In genomic region chr11:22225619-22226018, GRCm38 (mm10) we compare ENCODE assay signal across 9 mouse cellular contexts.
DNase-seq lines count a peak whose midpoint lies in the region; ATAC-seq and TF ChIP-seq lines count a peak whose summit lies in the region.
"Had no signal": no experiment of that assay in that cellular context is flagged by ENCODE, and none has a peak within 500 bp of the region (broad histone marks: within the 10 kb centered on the region; RNA-seq: fewer than 3 reads in every experiment).

No protein-coding gene starts in this region.

- DNase-seq in embryonic facial prominence, embryonic 11.5 days (ENCODE audit: low spot score) = peak; percentile 75
- no peak for DNase-seq in embryonic facial prominence, embryonic 10.5 days (ENCODE audit: low spot score)
- peak; percentile 63 for DNase-seq in limb, embryonic 14.5 days (ENCODE audit: low spot score)
- DNase-seq in limb, embryonic 10.5 days (ENCODE audit: low spot score) = no peak
- DNase-seq in Patski (ENCODE audit: low read depth, low spot score) = no peak
- DNase-seq in urinary bladder, postnatal 4 days (ENCODE audit: low spot score in 2 of 2) = no peak
- DNase-seq in spleen, postnatal 4 days (ENCODE audit: low spot score in 2 of 2) = no peak

- no peaks in the 10 kb centered on the region for H3K27me3 ChIP-seq in embryonic facial prominence, embryonic 11.5 days (ENCODE audit: control insufficient read depth, insufficient read depth, low read length)
- H3K27me3 ChIP-seq in embryonic facial prominence, embryonic 10.5 days (replicated peaks; ENCODE audit: low read depth, poor library complexity, severe bottlenecking) = no peaks in the 10 kb centered on the region
- no peaks in the 10 kb centered on the region for H3K27me3 ChIP-seq in limb, embryonic 14.5 days (ENCODE audit: control insufficient read depth, insufficient read depth, low read length)
- H3K27me3 ChIP-seq in limb, embryonic 10.5 days (ENCODE audit: low read depth, poor library complexity, severe bottlenecking) = no peaks in the 10 kb centered on the region
- H3K27me3 ChIP-seq in Patski = no peaks in the 10 kb centered on the region
- H3K27me3 ChIP-seq: limb, embryonic 13.5 days had no signal

- POLR2A ChIA-PET in Patski (lab: Charles Lee) = interaction anchor here (1.2 kb wide), 1 partner anchor 8 kb away, joined by 3 read pairs; no protein-coding TSS in a partner anchor

- no peak overlapping the region for H3K4me2 ChIP-seq in embryonic facial prominence, embryonic 11.5 days (ENCODE audit: low read depth, low read length)
- H3K4me2 ChIP-seq in limb, embryonic 14.5 days (replicated peaks; ENCODE audit: low read depth, low read length, severe bottlenecking) = no peak overlapping the region
- H3K4me2 ChIP-seq: limb, embryonic 13.5 days had no signal

- no peak overlapping the region for H3K9ac ChIP-seq in embryonic facial prominence, embryonic 11.5 days (replicated peaks; ENCODE audit: low read length)
- H3K9ac ChIP-seq in limb, embryonic 14.5 days (ENCODE audit: low read depth, low read length, severe bottlenecking) = no peak overlapping the region
- H3K9ac ChIP-seq: limb, embryonic 13.5 days had no signal

- H3K27ac ChIP-seq in embryonic facial prominence, embryonic 11.5 days (replicated peaks; ENCODE audit: low read depth, low read length) = no peak overlapping the region
- no peak overlapping the region for H3K27ac ChIP-seq in embryonic facial prominence, embryonic 10.5 days (replicated peaks)
- H3K27ac ChIP-seq in limb, embryonic 14.5 days (replicated peaks; ENCODE audit: low read depth, low read length) = no peak overlapping the region
- H3K27ac ChIP-seq in limb, embryonic 10.5 days = no peak overlapping the region
- H3K27ac ChIP-seq: limb, embryonic 13.5 days had no signal

- no peak for ATAC-seq in embryonic facial prominence, embryonic 11.5 days (replicated peaks; ENCODE audit: insufficient number of reproducible peaks, low FRiP score, low TSS enrichment, low read depth)
- ATAC-seq in limb, embryonic 14.5 days (ENCODE audit: low FRiP score, low read depth) = no peak
- ATAC-seq in Patski = no peak
- peak; percentile 76 for ATAC-seq in megakaryocyte progenitor cell, adult 5-6 weeks (replicated peaks; ENCODE audit: poor library complexity)

- TF ChIP-seq CTCF in Patski (IDR thresholded peaks at IDR 0.05) = peak; percentile 52

- CTCF ChIA-PET in Patski (lab: Charles Lee) = interaction anchor here (0.8 to 2.3 kb wide), 15 partner anchors 10 to 400 kb away, joined by 3 to 14 read pairs (median 3); no protein-coding TSS in a partner anchor

- no peaks in the 10 kb centered on the region for H3K36me3 ChIP-seq in embryonic facial prominence, embryonic 11.5 days (replicated peaks; ENCODE audit: control insufficient read depth, insufficient read depth, low read depth, low read length)
- H3K36me3 ChIP-seq in embryonic facial prominence, embryonic 10.5 days (replicated peaks) = no peaks in the 10 kb centered on the region
- 0 out of 2 replicates have a peak, but pooled peaks cover 8% of the 10 kb centered on the region for H3K36me3 ChIP-seq in limb, embryonic 14.5 days (ENCODE audit: control insufficient read depth, insufficient read depth, low read length)
- H3K36me3 ChIP-seq in limb, embryonic 10.5 days = no peaks in the 10 kb centered on the region

- TF ChIP-seq POLR2A in limb, embryonic 14.5 days (IDR thresholded peaks at IDR 0.05; ENCODE audit: borderline replicate concordance, extremely low read depth, insufficient read depth, insufficient read length) = no peak

- in situ Hi-C loops in Patski (cut with MboI; ENCODE audit: low pct_unique_long_range_greater_than_20kb) = loop anchor here (5.0 to 10.0 kb wide), 4 partner anchors 212 to 739 kb away; partner anchors contain the start of gene Tmem17

- WGBS in embryonic facial prominence, embryonic 11.5 days = 56% methylated on average over 2 of the region's 2 CpGs
- WGBS in embryonic facial prominence, embryonic 10.5 days = 50% methylated on average over 2 of the region's 2 CpGs
- WGBS in limb, embryonic 14.5 days = 43% methylated on average over 2 of the region's 2 CpGs
- 55% methylated on average over 2 of the region's 2 CpGs for WGBS in limb, embryonic 10.5 days

- no peaks in the 10 kb centered on the region for H3K4me1 ChIP-seq in embryonic facial prominence, embryonic 11.5 days (ENCODE audit: control insufficient read depth, insufficient read depth, low read length)
- no peaks in the 10 kb centered on the region for H3K4me1 ChIP-seq in embryonic facial prominence, embryonic 10.5 days
- peaks cover under 1% of the 10 kb centered on the region; the same call in 1 of the 2 replicates for H3K4me1 ChIP-seq in limb, embryonic 14.5 days (ENCODE audit: control insufficient read depth, insufficient read depth, low read length)
- H3K4me1 ChIP-seq in limb, embryonic 10.5 days = no peaks in the 10 kb centered on the region

- H3K4me3 ChIP-seq in embryonic facial prominence, embryonic 11.5 days (ENCODE audit: low read depth, low read length) = no peak overlapping the region
- no peak overlapping the region for H3K4me3 ChIP-seq in embryonic facial prominence, embryonic 10.5 days
- no peak overlapping the region for H3K4me3 ChIP-seq in limb, embryonic 14.5 days (replicated peaks; ENCODE audit: low read length)
- H3K4me3 ChIP-seq in limb, embryonic 10.5 days = no peak overlapping the region
- H3K4me3 ChIP-seq: limb, embryonic 13.5 days had no signal

- no peaks in the 10 kb centered on the region for H3K9me3 ChIP-seq in embryonic facial prominence, embryonic 11.5 days (replicated peaks; ENCODE audit: control insufficient read depth, low read length)
- no peaks in the 10 kb centered on the region for H3K9me3 ChIP-seq in embryonic facial prominence, embryonic 10.5 days
- H3K9me3 ChIP-seq in limb, embryonic 14.5 days (ENCODE audit: control insufficient read depth, low read length) = no peaks in the 10 kb centered on the region
- H3K9me3 ChIP-seq in limb, embryonic 10.5 days (replicated peaks) = no peaks in the 10 kb centered on the region
- H3K9me3 ChIP-seq: limb, embryonic 13.5 days had no signal

Comparison
In these comparisons a context has a peak if more than half of its experiments do, and no peak if none do; other contexts are left out.
1. DNase-seq: peak in embryonic facial prominence, embryonic 11.5 days (single experiment) and limb, embryonic 14.5 days (single experiment); none in embryonic facial prominence, embryonic 10.5 days (single experiment), limb, embryonic 10.5 days (single experiment), Patski (single experiment), urinary bladder, postnatal 4 days (0 of 2) and spleen, postnatal 4 days (0 of 2).